Mouse (Mus musculus) bone marrow macrophage, adult 2 months (primary cell): ENCODE measurements around the gene Olfr982. TPM values are rescaled to one million over a fixed set of nuclear protein-coding genes. Genes with fewer than 3 reads are reported as not detected.

Experiments used
- H3K27ac ChIP-seq: 2 replicates; pipeline ENCODE4 v1.5.1; 2012; ENCODE audit warnings: low read depth, low read length; ENCODE audit not compliant: insufficient read depth
- H3K4me1 ChIP-seq: 2 replicates; pipeline ENCODE4 v1.6.1; 2012; ENCODE audit warnings: low read length; ENCODE audit not compliant: control insufficient read depth, insufficient read depth
- H3K4me3 ChIP-seq: 2 replicates; pipeline ENCODE4 v1.5.1; 2012; ENCODE audit warnings: mild to moderate bottlenecking, low read length, moderate library complexity; ENCODE audit not compliant: insufficient read depth
- CTCF ChIP-seq: IDR thresholded peaks from 2 replicates; pipeline ENCODE4 v1.5.1; 2012; ENCODE audit warnings: low read depth, mild to moderate bottlenecking, low read length, moderate library complexity
- POLR2A ChIP-seq: IDR thresholded peaks from 2 replicates; pipeline ENCODE4 v1.6.1; 2012; ENCODE audit warnings: mild to moderate bottlenecking, low read depth, low read length, borderline replicate concordance
- polyA plus RNA-seq: library from polyadenylated mRNA; stranded (reverse); fragments of >200 nt; gene quantifications from 2 replicates; pipeline ENCODE4 v1.2.4, GENCODE M21; 2012; ENCODE audit not compliant: missing spikeins, insufficient read depth, insufficient read length

Gene Olfr982
- polyA plus RNA-seq, result not detected in 2 replicates

DNA sequence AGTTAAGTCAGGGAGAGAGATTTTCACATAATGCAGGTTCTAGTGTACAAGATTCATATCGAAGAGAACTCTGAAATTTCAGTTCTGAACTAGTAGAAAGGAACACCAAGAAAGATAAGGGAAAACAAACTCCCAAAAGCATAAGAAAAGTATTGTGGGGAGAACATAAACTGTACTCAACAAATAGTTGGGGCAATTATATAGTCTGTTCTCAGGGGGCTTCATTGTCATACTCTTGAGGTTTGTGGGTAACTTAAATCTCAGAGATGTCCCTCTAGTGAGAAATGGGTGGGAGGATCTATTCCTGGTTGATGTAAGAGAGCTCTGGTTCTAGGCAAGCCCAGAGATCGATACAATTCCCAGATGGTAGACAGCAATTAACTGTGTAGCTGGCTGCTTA is at the start of gene Olfr982:
Gene Olfr982, plus strand, starts transcription at position 301 of the 400 bp plus-strand sequence.
- no peak within 1 kb of the TSS for H3K4me3 ChIP-seq
- no peak within 1 kb of the TSS for H3K27ac ChIP-seq

DNA sequence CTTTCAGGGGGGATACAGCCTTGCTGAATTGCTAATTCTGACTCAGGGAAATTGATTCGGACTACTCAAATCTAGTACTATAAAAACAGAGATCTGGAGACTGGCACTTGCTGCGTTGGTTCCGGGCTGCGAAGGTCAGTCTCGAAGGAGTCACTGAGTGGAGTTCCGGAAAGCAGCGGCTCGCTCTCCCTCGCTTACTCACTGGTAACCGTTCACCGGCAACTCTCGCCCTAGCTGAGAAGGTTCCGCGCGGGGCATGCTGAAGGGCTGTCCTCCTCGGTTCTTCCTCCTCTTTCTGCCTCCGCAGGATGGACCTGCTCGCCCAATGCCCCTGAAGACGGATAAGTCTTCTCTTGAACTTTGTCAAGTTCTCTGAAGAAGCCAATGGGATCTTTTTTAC is 23.5 kb upstream of the Olfr982 start:
- no peak overlapping the region for H3K4me3 ChIP-seq
- no peak for TF ChIP-seq POLR2A
- TF ChIP-seq CTCF, result no peak
- H3K27ac ChIP-seq, result no peak overlapping the region
- no peaks in the 10 kb centered on the region for H3K4me1 ChIP-seq

More for the DNA sequence above, at the start of gene Olfr982:
- no peaks in the 10 kb centered on the region for H3K4me1 ChIP-seq
- no peak for TF ChIP-seq CTCF
- TF ChIP-seq POLR2A, result no peak

DNA sequence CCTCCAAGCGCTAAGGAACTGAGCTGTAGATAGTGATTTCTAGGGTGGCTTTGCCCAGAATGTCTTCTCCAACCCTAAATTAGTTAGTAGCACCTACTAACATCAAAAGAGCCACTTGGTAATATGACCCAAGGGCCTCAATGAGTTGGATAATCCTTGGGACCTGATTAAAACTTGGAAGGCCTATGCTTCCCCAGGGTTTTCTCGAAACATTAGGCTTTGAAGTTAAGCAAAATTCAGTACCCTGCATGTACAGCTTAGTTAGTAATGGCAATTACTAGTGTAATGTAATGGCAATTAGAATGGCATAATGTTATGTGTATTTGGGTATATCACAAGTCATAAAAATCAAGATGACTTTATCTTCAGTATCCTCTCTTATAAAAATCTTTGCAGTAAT is 19.9 kb downstream of the Olfr982 start, which contains the start of gene Olfr983:
Gene Olfr983, minus strand, starts transcription at position 101 of the 400 bp plus-strand sequence.
- no peak within 1 kb of the TSS for H3K4me3 ChIP-seq
- no peak for TF ChIP-seq CTCF
- no peak for TF ChIP-seq POLR2A
- H3K4me1 ChIP-seq, result no peaks in the 10 kb centered on the region
- H3K27ac ChIP-seq, result no peak within 1 kb of the TSS

DNA sequence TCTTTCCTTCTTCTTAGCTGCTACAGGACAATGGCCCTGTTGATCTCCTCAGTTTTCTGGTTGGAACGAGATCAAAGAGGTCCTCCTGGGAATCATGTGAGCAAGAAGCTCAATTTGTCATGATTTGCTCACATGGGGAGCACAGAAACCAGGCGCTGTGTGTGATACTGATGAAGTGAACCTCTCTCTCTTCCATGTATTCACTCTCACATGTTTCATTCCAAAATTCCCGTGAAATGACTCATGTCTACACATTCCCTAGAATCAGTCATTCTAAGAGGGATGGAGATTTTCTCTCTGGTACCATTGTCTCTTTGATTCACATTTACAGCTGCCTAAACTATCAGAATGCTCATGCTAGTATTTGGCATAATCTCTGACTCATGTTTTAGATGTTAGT is 21.1 kb downstream of the Olfr982 start:
- TF ChIP-seq CTCF (no peak), POLR2A (no peak)
- Histone ChIP-seq H3K4me3 (no peak overlapping the region), H3K27ac (no peak overlapping the region), H3K4me1 (no peaks in the 10 kb centered on the region)

DNA sequence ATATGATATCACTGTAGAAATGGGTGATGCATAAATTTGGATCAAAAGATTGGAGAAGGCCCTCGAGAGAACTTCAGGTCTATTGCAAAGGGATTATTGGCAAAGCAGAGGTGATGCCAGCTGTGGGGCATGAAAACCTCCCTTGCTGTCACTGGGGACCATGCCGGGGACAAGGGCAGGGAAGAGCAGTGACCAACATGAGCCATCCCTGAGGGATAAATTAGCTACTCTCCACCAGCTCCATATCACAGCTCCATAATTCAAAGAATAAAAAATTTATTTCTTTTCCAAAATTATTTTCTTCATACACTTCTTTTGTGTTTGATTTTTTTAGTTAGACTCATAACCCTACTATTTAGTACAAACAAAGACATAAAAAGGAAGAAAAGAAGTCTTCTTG is 40.5 kb downstream of the Olfr982 start, which contains the start of gene Olfr984:
Gene Olfr984, minus strand, starts transcription at position 101 of the 400 bp plus-strand sequence.
- H3K4me1 ChIP-seq, result peaks cover 7% of the 10 kb centered on the region
- no peak within 1 kb of the TSS for H3K27ac ChIP-seq
- TF ChIP-seq POLR2A (no peak), CTCF (no peak)
- no peak within 1 kb of the TSS for H3K4me3 ChIP-seq

- Histone ChIP-seq H3K4me3 (peak overlapping the region; percentile 39), H3K4me1 (peaks cover 7% of the 10 kb centered on the region), H3K27ac (peak overlapping the region; percentile 57)
- no peak for TF ChIP-seq CTCF
- no peak for TF ChIP-seq POLR2A
Measured at GRCm38 (mm10) chr9:40116645-40117286, 43.1 kb downstream of the Olfr982 start.

GRCm38 (mm10) chr9:40117287-40117659 is 43.6 kb downstream of the Olfr982 start:
- Histone ChIP-seq H3K4me1 (peaks cover 7% of the 10 kb centered on the region), H3K27ac (peak overlapping the region; percentile 57), H3K4me3 (peak overlapping the region; percentile 39)
- TF ChIP-seq POLR2A (no peak), CTCF (no peak)

Other genes starting within 250 kb of the Olfr982 start
- gene Olfr971, start 237.0 kb upstream of the Olfr982 start, polyA plus RNA-seq, result not detected in 2 replicates
- not detected in 2 replicates for gene Olfr972, start 207.4 kb upstream of the Olfr982 start, polyA plus RNA-seq
- not detected in 2 replicates for gene Olfr229, start 166.5 kb upstream of the Olfr982 start, polyA plus RNA-seq
- not detected in 2 replicates for gene Olfr974, start 136.3 kb upstream of the Olfr982 start, polyA plus RNA-seq
- not detected in 2 replicates for gene Olfr975, start 121.8 kb upstream of the Olfr982 start, polyA plus RNA-seq
- gene Olfr976, start 112.7 kb upstream of the Olfr982 start, polyA plus RNA-seq, result not detected in 2 replicates
- not detected in 2 replicates for gene Olfr978, start 81.7 kb upstream of the Olfr982 start, polyA plus RNA-seq
- not detected in 2 replicates for gene Olfr979, start 70.4 kb upstream of the Olfr982 start, polyA plus RNA-seq
- gene Olfr980, start 64.2 kb upstream of the Olfr982 start, polyA plus RNA-seq, result not detected in 2 replicates
- 0.11 TPM in 1 of 2 replicates, not detected in the other for gene Olfr981, start 52.4 kb upstream of the Olfr982 start, polyA plus RNA-seq
- gene Olfr983, start 19.8 kb downstream of the Olfr982 start, polyA plus RNA-seq, result 0.13 TPM in 1 of 2 replicates, not detected in the other
- gene Olfr984, start 40.4 kb downstream of the Olfr982 start, polyA plus RNA-seq, result 0.16 TPM in 1 of 2 replicates, not detected in the other
- gene Olfr985, start 56.4 kb downstream of the Olfr982 start, polyA plus RNA-seq, result not detected in 2 replicates
- not detected in 2 replicates for gene Tmem225, start 74.3 kb downstream of the Olfr982 start, polyA plus RNA-seq
- not detected in 2 replicates for gene Olfr986, start 107.1 kb downstream of the Olfr982 start, polyA plus RNA-seq
- gene Zfp202, start 118.5 kb downstream of the Olfr982 start, polyA plus RNA-seq, result 2.1 and 3.1 TPM in 2 replicates
- gene Scn3b, start 195.4 kb downstream of the Olfr982 start, polyA plus RNA-seq, result 0.52 and 1.1 TPM in 2 replicates